ENCODE assay signal across 16 mouse cellular contexts in genomic region chr10:14100041-14100440, GRCm38 (mm10).
DNase-seq lines count a peak whose midpoint lies in the region.
"Had no signal": no experiment of that assay in that cellular context is flagged by ENCODE, and none has a peak within 500 bp of the region (broad histone marks: within the 10 kb centered on the region; RNA-seq: fewer than 3 reads in every experiment).

No protein-coding gene starts in this region.

- DNase-seq in cerebellum, adult 8-10 months = peak; percentile 34
- DNase-seq in cerebellum, adult 11 months = no peak
- peak; percentile 58 for DNase-seq in gastrocnemius, postnatal 25 days
- no peak for DNase-seq in gastrocnemius, postnatal 4 days (ENCODE audit: low spot score in 2 of 2)
- peak; percentile 6 for DNase-seq in lung, postnatal 10 days
- no peak for DNase-seq in lung, postnatal 36 days
- peak; percentile 71 for DNase-seq in testis, postnatal 14 days (ENCODE audit: low spot score)
- DNase-seq in urinary bladder, postnatal 14 days (ENCODE audit: low spot score) = no peak
- DNase-seq: adrenal gland, adult 8-10 months; adrenal gland, postnatal 25 days; B cell, adult 2 months; cerebellum, adult 18-20 months; cerebellum, postnatal 10 days; heart, postnatal 14 days; heart, postnatal 4 days; kidney, adult 18-20 months had no signal

Comparison
In these comparisons a context has a peak if more than half of its experiments do, and no peak if none do; other contexts are left out.
1. DNase-seq: peak in cerebellum, adult 8-10 months (single experiment), gastrocnemius, postnatal 25 days (single experiment), lung, postnatal 10 days (single experiment) and testis, postnatal 14 days (single experiment); none in cerebellum, adult 11 months (single experiment), gastrocnemius, postnatal 4 days (0 of 2), lung, postnatal 36 days (single experiment) and urinary bladder, postnatal 14 days (single experiment).